Mouse (Mus musculus) spleen, postnatal 10 days (tissue): ENCODE measurements around the gene Arl5c.

ENCODE experiments used
- DNase-seq, 2 experiments: peaks; one replicate each; pipeline ENCODE4 v3.0.0; 2021 to 2022; ENCODE audit warnings: low spot score in 2 of 2

Arl5c gene

GRCm38 (mm10) chr11:97995564-97996288 lies at the start of gene Arl5c:
Gene Arl5c, minus strand, starts transcription at chr11:97996181.
- peak in 1 of 2 experiments; percentile 73 for DNase-seq

- peak in 1 of 2 experiments; percentile 48 for DNase-seq
These were observed 49.6 kb upstream of the Arl5c start for GRCm38 (mm10) chr11:98045596-98045995.

- DNase-seq = no peak
These were observed 48.1 kb upstream of the Arl5c start for GRCm38 (mm10) chr11:98044074-98044473.

GRCm38 (mm10) chr11:98042741-98043140 lies 46.8 kb upstream of the Arl5c start:
- no peak for DNase-seq

GRCm38 (mm10) chr11:98040975-98041374 lies 45.0 kb upstream of the Arl5c start:
- no peak for DNase-seq

- DNase-seq = no peak
These were observed 41.9 kb upstream of the Arl5c start for GRCm38 (mm10) chr11:98037871-98038270.

- no peak for DNase-seq
These were observed 40.0 kb upstream of the Arl5c start for GRCm38 (mm10) chr11:98035977-98036377.

GRCm38 (mm10) chr11:98034840-98035239 lies 38.9 kb upstream of the Arl5c start:
- no peak for DNase-seq

GRCm38 (mm10) chr11:98034061-98034460 lies 38.1 kb upstream of the Arl5c start:
- DNase-seq = no peak

GRCm38 (mm10) chr11:98031443-98031770 lies 35.4 kb upstream of the Arl5c start:
- peak; percentile 68 to 85 for DNase-seq

GRCm38 (mm10) chr11:98030701-98031442 lies 34.9 kb upstream of the Arl5c start:
- no peak for DNase-seq

GRCm38 (mm10) chr11:98027785-98028184 lies 31.8 kb upstream of the Arl5c start:
- no peak for DNase-seq

- no peak for DNase-seq
These were observed 31.3 kb upstream of the Arl5c start for GRCm38 (mm10) chr11:98027297-98027688.

- peak; percentile 91 to 92 for DNase-seq
These were observed 30.8 kb upstream of the Arl5c start, which contains the start of gene Rpl19 for GRCm38 (mm10) chr11:98026570-98027296. Gene Rpl19, plus strand, starts transcription at chr11:98026710.

GRCm38 (mm10) chr11:98026248-98026569 lies 30.2 kb upstream of the Arl5c start:
- no peak for DNase-seq

GRCm38 (mm10) chr11:98024516-98024915 lies 28.5 kb upstream of the Arl5c start:
- no peak for DNase-seq

GRCm38 (mm10) chr11:98022555-98023371 lies 26.8 kb upstream of the Arl5c start, which contains the start of gene Cacnb1:
Gene Cacnb1, minus strand, starts transcription at chr11:98023034.
- DNase-seq = peak; percentile 36 to 65

- DNase-seq = no peak
These were observed 26.2 kb upstream of the Arl5c start for GRCm38 (mm10) chr11:98022253-98022554.

- no peak for DNase-seq
These were observed 25.7 kb upstream of the Arl5c start for GRCm38 (mm10) chr11:98021565-98022252.

- DNase-seq = no peak
These were observed 25.1 kb upstream of the Arl5c start for GRCm38 (mm10) chr11:98021118-98021517.

- no peak for DNase-seq
These were observed 24.7 kb upstream of the Arl5c start for GRCm38 (mm10) chr11:98020710-98021109.
